Mouse (Mus musculus) spleen, adult 2 months (tissue): ENCODE data around the gene Mfsd11.

Experiments
- CTCF ChIP-seq: fragments of 200-500 bp; IDR thresholded peaks from 2 replicates; pipeline ENCODE4 v1.5.1; 2011; ENCODE audit warnings: mild to moderate bottlenecking, inconsistent platforms; ENCODE audit not compliant: insufficient read depth, insufficient read length, insufficient replicate concordance; ENCODE audit errors: extremely low read depth
- POLR2A ChIP-seq: fragments of 200-500 bp; IDR thresholded peaks from 2 replicates; pipeline ENCODE4 v1.6.1; 2011; ENCODE audit warnings: low read depth, low read length, inconsistent platforms

DNA sequence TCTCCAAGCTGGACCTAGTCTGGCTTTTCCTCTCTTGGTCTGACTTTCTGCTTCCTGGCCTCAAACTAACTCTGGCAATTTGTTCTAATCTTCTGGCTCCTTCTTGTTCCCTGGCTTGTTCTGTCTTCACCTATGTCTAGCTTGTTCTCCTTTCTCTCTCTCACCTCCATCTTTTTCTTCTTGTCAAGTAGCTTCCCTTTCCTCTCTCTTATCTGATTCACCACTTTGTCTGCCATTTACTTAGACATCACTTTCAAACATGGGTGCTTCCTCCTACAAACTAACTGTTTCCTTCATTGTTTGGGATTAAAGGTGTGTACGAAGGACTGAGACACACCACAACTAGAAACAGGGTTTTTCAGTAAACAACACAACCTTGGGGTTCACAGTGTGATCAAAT lies 17.3 kb upstream of the Mfsd11 start:
- TF ChIP-seq POLR2A, result no peak
- TF ChIP-seq CTCF, result no peak
